Mouse (Mus musculus) megakaryocyte progenitor cell, adult 5-6 weeks (primary cell): ENCODE measurements around the gene Cc2d1a. TPM values are rescaled to one million over a fixed set of nuclear protein-coding genes. Genes with fewer than 3 reads are reported as not detected.

Experiments
- ATAC-seq: replicated peaks from 2 replicates; pipeline ENCODE4 v1.8.0; 2016; ENCODE audit warnings: mild to moderate bottlenecking, moderate TSS enrichment, inconsistent platforms; ENCODE audit not compliant: poor library complexity
- total RNA-seq, 2 experiments: library from RNA; stranded (forward) in 1 of 2; stranded (reverse) in 1 of 2; fragments of 157-497, 149-512 nt in 1 of 2; fragments of 200-1000 nt in 1 of 2; gene quantifications; 2 replicates each; pipeline versions ENCODE4 v1.2.3 to v1.2.4; 2015 to 2017

The Cc2d1a gene
- total RNA-seq (2015) (7.3 and 8.0 TPM in 2 replicates), total RNA-seq (2017) (5.7 and 8.0 TPM in 2 replicates)

DNA sequence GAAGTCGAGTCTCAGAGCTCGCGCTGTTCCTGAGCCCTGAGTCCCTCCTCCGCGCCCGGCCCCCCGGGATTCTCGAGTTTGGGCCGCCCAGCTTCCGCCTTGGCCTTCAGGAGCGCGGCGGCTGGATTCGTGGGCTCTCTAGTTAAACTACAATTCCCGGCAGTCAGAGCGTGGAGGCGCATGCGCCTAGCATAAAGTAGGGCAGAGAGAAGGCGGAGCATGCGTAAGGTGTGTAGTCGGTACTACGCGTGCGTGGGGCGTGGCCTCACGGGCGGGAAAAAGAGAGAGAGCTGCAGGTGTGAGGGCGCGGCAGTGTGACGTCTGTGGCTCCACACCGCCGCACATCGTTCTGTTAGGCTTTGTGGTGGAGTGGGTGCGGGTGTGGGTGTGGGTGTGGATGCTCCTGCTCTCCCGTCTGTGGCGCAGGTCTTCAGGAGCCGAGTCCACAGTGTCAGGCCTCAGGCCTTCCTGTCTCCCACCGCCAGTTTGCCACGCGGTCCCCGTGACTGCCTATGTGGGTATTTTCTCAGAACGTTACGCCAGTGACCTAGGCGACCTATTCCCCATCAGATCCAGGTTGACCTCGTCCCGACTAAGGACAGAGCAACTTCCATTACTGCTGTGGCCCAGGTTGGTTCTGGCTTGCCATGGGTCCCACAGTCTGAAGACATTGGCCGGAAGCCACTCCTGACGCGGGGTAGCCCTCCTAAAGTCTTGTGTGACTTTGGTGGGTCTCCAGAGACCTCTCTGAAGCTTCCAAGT is at the start of gene Cc2d1a, which contains the start of gene 4930432K21Rik:
TSS of gene Cc2d1a (minus strand) at position 168 of the 762 bp plus-strand sequence.
TSS of gene 4930432K21Rik (plus strand) at position 257 of the 762 bp plus-strand sequence.
- peak; percentile 98 for ATAC-seq

DNA sequence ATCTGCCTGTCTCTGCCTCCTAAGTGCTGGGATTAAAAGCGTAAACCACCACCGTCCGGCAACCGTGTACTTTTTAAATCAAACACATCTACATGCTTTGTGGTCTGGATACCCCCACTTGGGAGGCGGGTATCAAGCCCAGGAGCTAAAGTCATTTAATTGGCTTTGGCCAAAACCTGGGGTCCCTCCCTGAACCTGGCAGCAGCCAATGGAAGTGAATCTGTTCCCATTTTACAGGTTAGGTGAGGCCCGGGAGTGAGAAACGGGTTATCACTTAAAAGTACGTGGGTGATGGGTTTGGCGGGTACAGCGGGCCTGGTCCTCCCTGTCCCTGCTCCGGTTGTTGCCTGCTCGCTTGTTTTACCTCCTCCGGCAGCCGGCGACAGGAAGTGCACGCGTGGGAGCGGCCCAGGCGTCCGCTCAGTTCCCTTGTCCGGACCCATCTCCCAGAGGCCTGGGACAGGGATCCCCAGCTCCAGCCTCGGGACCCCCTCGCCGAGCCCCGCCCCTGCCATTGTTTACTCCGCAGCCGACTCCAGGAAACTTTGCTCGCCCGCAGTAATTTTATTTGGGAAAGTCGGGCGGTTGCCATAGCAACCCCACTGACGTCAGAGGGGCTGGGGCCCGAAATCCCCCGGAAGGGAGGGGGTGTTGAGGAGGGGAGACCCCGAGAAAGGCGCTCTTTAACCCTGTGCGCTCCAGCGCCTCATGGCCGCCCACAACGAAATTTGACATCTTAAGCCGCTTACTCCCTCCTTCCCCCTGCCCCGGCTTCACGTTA is 49.6 kb upstream of the Cc2d1a start:
- ATAC-seq: peak; percentile 8; the same call in 1 of the 2 replicates

DNA sequence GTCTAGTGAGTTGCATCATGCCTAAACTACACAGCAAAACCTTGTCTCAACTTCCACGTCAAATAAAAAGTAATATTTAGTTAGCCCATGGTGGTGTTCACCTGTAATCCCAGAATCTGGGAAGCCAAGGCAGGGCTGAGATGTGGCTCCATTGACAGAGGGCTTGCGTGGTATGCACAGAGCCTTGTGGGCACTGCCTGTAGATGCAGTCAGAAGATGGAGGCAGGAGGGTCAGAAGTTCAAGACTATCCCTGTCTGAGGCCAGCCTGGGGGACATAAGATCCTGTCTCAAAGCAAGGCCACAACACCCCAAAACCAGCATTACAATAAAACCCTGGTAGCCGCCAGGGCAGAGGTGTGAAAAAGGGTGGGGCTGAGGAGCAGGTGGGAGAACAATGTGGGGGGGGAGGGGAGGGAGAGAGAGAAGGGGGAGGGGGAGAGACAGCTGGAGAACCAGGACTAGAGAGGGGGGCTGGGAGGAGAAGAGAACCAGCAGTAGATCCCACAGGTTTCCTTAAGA is 46.5 kb upstream of the Cc2d1a start:
- ATAC-seq: no peak

GRCm38 (mm10) chr8:84193566-84193965 is 45.8 kb upstream of the Cc2d1a start:
- peak; percentile 27; the same call in 1 of the 2 replicates for ATAC-seq

- no peak for ATAC-seq
Observed at GRCm38 (mm10) chr8:84193161-84193560, 45.4 kb upstream of the Cc2d1a start.

- peak; percentile 60 for ATAC-seq
Observed at GRCm38 (mm10) chr8:84192555-84192954, 44.8 kb upstream of the Cc2d1a start.

DNA sequence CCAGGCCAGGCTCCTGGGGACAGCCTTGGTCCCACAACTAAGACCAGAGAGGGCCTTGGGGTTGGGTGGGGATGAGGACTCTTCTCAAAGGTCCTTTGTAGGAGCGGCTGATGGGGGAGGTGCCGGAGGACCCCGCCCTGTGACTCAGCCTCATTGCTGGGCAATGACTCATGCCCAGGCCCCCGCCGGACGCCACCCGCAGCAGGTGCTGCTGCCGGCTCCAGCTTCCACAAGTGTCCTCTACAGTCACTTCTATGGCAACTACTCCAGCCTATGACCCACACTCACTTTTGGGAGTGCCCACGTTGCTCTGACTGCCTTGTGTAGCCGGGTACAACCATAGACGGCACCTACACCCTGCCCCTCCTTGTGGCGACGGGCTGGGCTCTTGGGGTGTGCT is 44.3 kb upstream of the Cc2d1a start:
- peak; percentile 67 for ATAC-seq

- ATAC-seq: no peak
Observed at GRCm38 (mm10) chr8:84190191-84190867, 42.6 kb upstream of the Cc2d1a start.

DNA sequence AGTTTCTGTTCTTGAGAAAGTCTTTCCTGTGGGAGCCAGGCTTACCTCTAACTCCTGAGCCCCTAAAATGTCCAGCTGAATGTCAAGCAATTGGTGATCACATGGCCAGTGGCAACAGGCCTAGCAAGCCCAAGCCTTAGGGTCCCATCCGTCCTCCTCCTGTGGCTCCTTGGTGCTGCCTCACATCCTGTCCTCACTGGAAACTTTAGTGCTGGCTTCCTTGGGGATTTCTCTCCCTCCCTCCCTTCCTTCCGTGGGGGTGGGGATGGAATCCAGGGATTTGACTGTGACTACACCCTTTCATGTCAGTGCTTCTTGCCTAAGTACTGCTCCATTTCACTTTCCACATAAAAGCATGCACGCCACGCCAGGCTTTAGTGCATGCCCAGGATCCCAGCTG is 41.9 kb upstream of the Cc2d1a start:
- no peak for ATAC-seq

- ATAC-seq: no peak
Observed at GRCm38 (mm10) chr8:84188671-84189070, 40.9 kb upstream of the Cc2d1a start.

DNA sequence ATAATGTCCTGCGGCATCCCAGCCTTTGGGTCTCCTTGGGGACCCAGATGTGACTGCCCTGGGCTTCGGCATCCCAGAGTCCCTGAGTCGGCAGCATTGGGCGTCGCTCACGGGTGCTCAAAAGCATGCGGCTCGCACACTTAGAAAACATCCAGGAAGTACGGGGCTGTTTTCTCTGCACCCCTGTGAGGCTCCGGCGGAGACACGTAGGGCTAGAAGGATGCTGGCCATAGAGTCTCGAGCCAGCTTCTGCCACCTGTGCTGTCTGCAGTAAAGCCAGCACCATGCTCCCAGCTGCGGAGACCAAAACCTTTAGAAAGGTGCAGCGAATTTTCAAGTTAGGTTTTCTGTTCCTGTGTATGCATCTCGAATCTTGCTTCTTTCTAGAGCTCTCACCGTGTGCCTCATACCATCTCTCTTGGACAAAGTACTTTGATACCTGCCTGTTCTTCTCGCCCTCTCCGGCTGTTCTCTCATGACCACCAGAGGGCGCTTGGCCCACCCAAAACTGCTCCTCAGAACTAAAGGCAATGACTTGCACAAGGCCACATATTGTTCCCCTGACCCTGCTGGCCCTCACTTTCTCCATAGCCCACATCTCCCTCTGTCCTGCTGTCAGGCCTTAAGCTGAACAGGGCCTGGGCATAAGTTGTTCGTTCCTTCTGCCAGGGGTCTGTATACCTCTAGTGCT is 39.5 kb upstream of the Cc2d1a start:
- ATAC-seq: peak; percentile 63

GRCm38 (mm10) chr8:84186547-84186946 is 38.8 kb upstream of the Cc2d1a start:
- peak; percentile 72 for ATAC-seq

DNA sequence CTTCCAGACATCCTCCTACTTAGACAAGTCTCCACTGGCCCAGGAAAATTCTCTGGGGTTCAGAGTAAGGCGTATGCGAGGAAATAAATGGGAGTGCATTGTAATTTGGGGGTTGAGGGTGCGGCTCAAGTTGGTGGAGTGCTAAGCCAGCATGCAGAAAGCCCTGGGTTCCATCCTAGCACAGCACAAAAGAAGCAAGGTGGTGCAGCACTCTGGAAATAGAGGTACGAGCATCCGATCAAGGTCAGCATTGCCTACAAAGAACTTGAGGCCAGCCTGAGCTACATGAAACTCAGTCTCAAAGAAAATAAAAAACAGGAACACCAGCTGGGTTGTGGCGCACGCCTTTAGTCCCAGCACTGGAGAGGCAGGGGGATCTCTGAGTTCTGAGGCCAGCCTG is 37.4 kb upstream of the Cc2d1a start, which contains the start of gene Nanos3:
TSS of gene Nanos3 (minus strand) at position 101 of the 400 bp plus-strand sequence.
- no peak for ATAC-seq

GRCm38 (mm10) chr8:84184085-84185043 is 36.6 kb upstream of the Cc2d1a start:
- no peak for ATAC-seq

- 0 out of 2 replicates have a peak, but pooled peaks have one; percentile 9 for ATAC-seq
Observed at GRCm38 (mm10) chr8:84183261-84184084, 35.7 kb upstream of the Cc2d1a start.

- no peak for ATAC-seq
Observed at GRCm38 (mm10) chr8:84182833-84183232, 35.1 kb upstream of the Cc2d1a start.

- peak; percentile 58 for ATAC-seq
Observed at GRCm38 (mm10) chr8:84180530-84181190, 32.9 kb upstream of the Cc2d1a start.

DNA sequence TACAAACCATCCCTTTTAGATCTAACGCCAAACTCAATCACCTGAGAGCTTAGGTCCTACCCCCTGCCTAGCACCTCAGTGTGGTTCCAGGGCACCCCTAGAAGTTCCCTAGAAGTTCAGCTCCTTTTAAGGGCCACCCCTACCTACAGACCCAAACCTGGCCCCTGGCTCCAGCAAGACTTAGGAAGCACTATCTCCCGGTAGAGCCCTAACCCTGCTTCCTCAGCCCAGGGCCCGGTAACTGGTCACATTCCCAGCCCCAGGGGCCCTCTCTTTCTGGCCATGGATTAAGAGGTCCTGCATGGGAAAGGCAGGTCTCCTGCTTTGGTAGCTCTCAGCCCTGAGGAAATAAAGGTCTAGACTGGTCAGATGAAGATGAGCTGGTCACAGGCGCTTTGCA is 32.2 kb upstream of the Cc2d1a start:
- ATAC-seq: no peak
